ENCODE assay signal across 9 mouse cellular contexts in the genomic region with DNA sequence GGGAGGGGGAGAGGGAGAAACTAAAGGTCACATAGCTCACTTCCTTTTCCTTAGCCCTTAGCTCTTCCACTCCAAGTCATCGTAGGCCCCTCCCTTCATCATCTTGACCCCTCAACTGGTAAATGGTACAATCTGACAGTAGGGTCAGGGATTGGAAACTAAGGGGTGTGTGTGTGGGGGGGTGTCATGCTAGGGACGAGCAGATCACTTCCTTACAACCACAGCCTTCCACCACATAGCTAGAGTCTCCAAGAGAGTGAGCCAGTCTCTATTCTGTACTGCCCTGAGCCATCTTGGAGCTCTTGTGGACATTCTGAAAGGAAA. TPM values are rescaled to one million over a fixed set of nuclear protein-coding genes. Genes with fewer than 3 reads are reported as not detected.
DNase-seq lines count a peak whose midpoint lies in the region; ATAC-seq and TF ChIP-seq lines count a peak whose summit lies in the region.
"Had no signal": no experiment of that assay in that cellular context is flagged by ENCODE, and none has a peak within 500 bp of the region (broad histone marks: within the 10 kb centered on the region; RNA-seq: fewer than 3 reads in every experiment).

No protein-coding gene starts in this region.

- 4% methylated on average over 2 of the region's 2 CpGs for WGBS in spleen, adult 2 months
- 17% methylated on average over 2 of the region's 2 CpGs for WGBS in forebrain, embryonic 13.5 days
- WGBS in liver, embryonic 12.5 days (ENCODE audit: insufficient replicate concordance) = 4% methylated on average over 2 of the region's 2 CpGs
- 4% methylated on average over 2 of the region's 2 CpGs for WGBS in stomach, embryonic 16.5 days

- 0 out of 2 replicates have a peak overlapping the region, but pooled peaks have one; percentile 7 for H3K27ac ChIP-seq in spleen, adult 2 months (ENCODE audit: insufficient read depth, low read length)
- no peak overlapping the region for H3K27ac ChIP-seq in forebrain, embryonic 13.5 days
- H3K27ac ChIP-seq in liver, embryonic 12.5 days = 0 out of 2 replicates have a peak overlapping the region, but pooled peaks have one; percentile 66
- peak overlapping the region; percentile 97 for H3K27ac ChIP-seq in stomach, embryonic 16.5 days (ENCODE audit: low read length)

- no peak overlapping the region; the same call in 1 of the 2 replicates for H3K4me3 ChIP-seq in spleen, adult 2 months (ENCODE audit: extremely low read depth, insufficient read depth, insufficient read length)
- no peak overlapping the region for H3K4me3 ChIP-seq in forebrain, embryonic 13.5 days
- no peak overlapping the region for H3K4me3 ChIP-seq in liver, embryonic 12.5 days
- peak overlapping the region; percentile 65 for H3K4me3 ChIP-seq in stomach, embryonic 16.5 days (replicated peaks; ENCODE audit: low read length)

- no peak for TF ChIP-seq POLR2A in spleen, adult 2 months (IDR thresholded peaks at IDR 0.05; ENCODE audit: low read depth, low read length)

- peaks cover 12% of the 10 kb centered on the region; the same call in 1 of the 2 replicates for H3K4me1 ChIP-seq in spleen, adult 2 months (ENCODE audit: control insufficient read depth, insufficient read depth, insufficient read length)
- H3K4me1 ChIP-seq in forebrain, embryonic 13.5 days = peaks cover 25% of the 10 kb centered on the region
- peaks cover 33% of the 10 kb centered on the region for H3K4me1 ChIP-seq in liver, embryonic 12.5 days
- peaks cover 22% of the 10 kb centered on the region for H3K4me1 ChIP-seq in stomach, embryonic 16.5 days (ENCODE audit: control insufficient read depth, insufficient read depth, low read length)

- H3K4me2 ChIP-seq in forebrain, embryonic 13.5 days = peak overlapping the region; percentile 91
- H3K4me2 ChIP-seq in liver, embryonic 12.5 days = peak overlapping the region; percentile 93
- peak overlapping the region; percentile 93 for H3K4me2 ChIP-seq in stomach, embryonic 16.5 days (ENCODE audit: low read depth, low read length)

- ATAC-seq in forebrain, embryonic 13.5 days = no peak
- peak; percentile 9; the same call in 1 of the 2 replicates for ATAC-seq in liver, embryonic 12.5 days
- ATAC-seq in stomach, embryonic 16.5 days (ENCODE audit: insufficient read depth, low FRiP score) = 0 out of 2 replicates have a peak, but pooled peaks have one; percentile 0

- H3K36me3 ChIP-seq in spleen, adult 2 months (ENCODE audit: control insufficient read depth, insufficient read depth, low read length) = no peaks in the 10 kb centered on the region
- no peaks in the 10 kb centered on the region for H3K36me3 ChIP-seq in forebrain, embryonic 13.5 days (ENCODE audit: poor library complexity, severe bottlenecking)
- no peaks in the 10 kb centered on the region for H3K36me3 ChIP-seq in liver, embryonic 12.5 days
- no peaks in the 10 kb centered on the region for H3K36me3 ChIP-seq in stomach, embryonic 16.5 days (ENCODE audit: control insufficient read depth, insufficient read depth, low read length)

- no peak for TF ChIP-seq CTCF in spleen, adult 2 months (IDR thresholded peaks at IDR 0.05; ENCODE audit: extremely low read depth, insufficient read depth, insufficient read length, insufficient replicate concordance)

- H3K27me3 ChIP-seq in spleen, adult 2 months (ENCODE audit: control insufficient read depth, insufficient read depth, low read length) = no peaks in the 10 kb centered on the region
- H3K27me3 ChIP-seq in forebrain, embryonic 13.5 days = peaks cover 5% of the 10 kb centered on the region; the same call in 1 of the 2 replicates
- peaks cover 27% of the 10 kb centered on the region for H3K27me3 ChIP-seq in liver, embryonic 12.5 days (replicated peaks)
- H3K27me3 ChIP-seq in stomach, embryonic 16.5 days (ENCODE audit: control insufficient read depth, insufficient read depth, low read length) = no peaks in the 10 kb centered on the region

- no peak overlapping the region for H3K9ac ChIP-seq in forebrain, embryonic 13.5 days
- H3K9ac ChIP-seq in liver, embryonic 12.5 days = 0 out of 2 replicates have a peak overlapping the region, but pooled peaks have one; percentile 71
- H3K9ac ChIP-seq in stomach, embryonic 16.5 days (ENCODE audit: low read length) = peak overlapping the region; percentile 94

- no peak for DNase-seq in spleen, adult 2 months (ENCODE audit: low read depth in 1 of 2, low spot score in 2 of 2)
- DNase-seq in spleen, postnatal 14 days (ENCODE audit: low spot score in 2 of 2) = no peak
- no peak for DNase-seq in cerebellum, adult 11-12 months
- DNase-seq in yolk sac, embryonic 10.5 days (ENCODE audit: low spot score) = no peak
- DNase-seq in cerebellum, adult 11 months = no peak
- DNase-seq: right cerebral cortex, postnatal 14 days had no signal

- H3K9me3 ChIP-seq in forebrain, embryonic 13.5 days (replicated peaks) = no peaks in the 10 kb centered on the region
- H3K9me3 ChIP-seq in liver, embryonic 12.5 days (replicated peaks) = no peaks in the 10 kb centered on the region
- no peaks in the 10 kb centered on the region for H3K9me3 ChIP-seq in stomach, embryonic 16.5 days (replicated peaks; ENCODE audit: control insufficient read depth, low read length)

RNA-seq across cellular contexts. Expression of gene Crygn, which starts 5.7 kb away (rescaled TPM):
- polyA plus RNA-seq in spleen, adult 2 months (2012; rRNA removed) = 0.25 and 0.33 TPM in 2 replicates
- polyA plus RNA-seq in forebrain, embryonic 13.5 days (2015; fragmentation: Nextera tagmentation; extraction: Ambion mirVana) = not detected in 2 replicates
- polyA plus RNA-seq in liver, embryonic 12.5 days (2016; fragmentation: Nextera tagmentation; extraction: Ambion mirVana) = 0.71 TPM in 1 of 2 replicates, not detected in the other
- 2.7 and 2.9 TPM in 2 replicates for polyA plus RNA-seq in stomach, embryonic 16.5 days (2015; fragmentation: Nextera tagmentation; extraction: Ambion mirVana)

RNA-seq across cellular contexts. Expression of gene Wdr86, which starts 21.6 kb away (rescaled TPM):
- polyA plus RNA-seq in spleen, adult 2 months (2012; rRNA removed) = 6.2 and 6.5 TPM in 2 replicates
- 2.6 and 3.0 TPM in 2 replicates for polyA plus RNA-seq in forebrain, embryonic 13.5 days (2015; fragmentation: Nextera tagmentation; extraction: Ambion mirVana)
- 3.5 and 3.9 TPM in 2 replicates for polyA plus RNA-seq in liver, embryonic 12.5 days (2016; fragmentation: Nextera tagmentation; extraction: Ambion mirVana)
- 8.1 TPM in 2 replicates for polyA plus RNA-seq in stomach, embryonic 16.5 days (2015; fragmentation: Nextera tagmentation; extraction: Ambion mirVana)
